Mouse (Mus musculus) stomach, postnatal 0 days (tissue): Measurements from ENCODE around the gene Ldlrap1. TPM values are rescaled to one million over a fixed set of nuclear protein-coding genes. Genes with fewer than 3 reads are reported as not detected.

ENCODE experiments used
- ATAC-seq: fragments of 200-750 bp; cut with Nextera tagmentation; 2 replicates; pipeline ENCODE4 v1.8.0; 2017; ENCODE audit not compliant: low FRiP score, low TSS enrichment
- DNase-seq: peaks from one replicate; pipeline ENCODE4 v3.0.0-alpha.2; 2016; ENCODE audit warnings: low spot score
- H3K27ac ChIP-seq: fragments of 300-500 bp; sonication (generic); replicated peaks from 2 replicates; pipeline ENCODE4 v1.5.1; 2014; ENCODE audit warnings: mild to moderate bottlenecking, control low read depth
- H3K27me3 ChIP-seq: fragments of 300-500 bp; sonication (generic); 2 replicates; pipeline ENCODE4 v1.6.1; 2014; ENCODE audit warnings: low read length; ENCODE audit not compliant: control insufficient read depth, insufficient read depth
- H3K36me3 ChIP-seq: fragments of 300-500 bp; sonication (generic); 2 replicates; pipeline ENCODE4 v1.6.1; 2014; ENCODE audit warnings: low read length, mixed read lengths; ENCODE audit not compliant: control insufficient read depth, insufficient read depth
- H3K4me1 ChIP-seq: fragments of 300-500 bp; sonication (generic); replicated peaks from 2 replicates; pipeline ENCODE4 v1.6.1; 2014; ENCODE audit warnings: antibody characterized with exemption; ENCODE audit not compliant: control insufficient read depth, insufficient read depth
- H3K4me2 ChIP-seq: fragments of 300-500 bp; sonication (generic); replicated peaks from 2 replicates; pipeline ENCODE4 v1.6.1; 2014; ENCODE audit warnings: low read depth, mild to moderate bottlenecking, control low read depth, moderate library complexity
- H3K4me3 ChIP-seq: fragments of 300-500 bp; sonication (generic); 2 replicates; pipeline ENCODE4 v1.5.1; 2014; ENCODE audit warnings: low read depth, low read length, control low read depth
- H3K9ac ChIP-seq: fragments of 300-500 bp; sonication (generic); 2 replicates; pipeline ENCODE4 v1.6.1; 2014; ENCODE audit warnings: mild to moderate bottlenecking, low read length, control low read depth, mixed read lengths
- H3K9me3 ChIP-seq: fragments of 300-500 bp; sonication (generic); 2 replicates; pipeline ENCODE4 v1.6.1; 2016; ENCODE audit warnings: low read length; ENCODE audit not compliant: control insufficient read depth
- CTCF ChIP-seq: IDR thresholded peaks from 2 replicates; pipeline ENCODE4 v1.5.1; 2016; ENCODE audit warnings: antibody characterized with exemption, low read depth, mild to moderate bottlenecking, moderate library complexity
- EP300 ChIP-seq: optimal IDR thresholded peaks from 2 replicates; pipeline ENCODE3; 2016; ENCODE audit warnings: antibody characterized with exemption
- WGBS: fragments of 180-500 bp; shearing (Covaris S2); extraction: QIAGEN DNeasy Blood & Tissue Kit; methylation state at CpG from one replicate; pipeline ENCODE4 v1.1.7; 2014; 5-methylcytosine and 5-hydroxymethylcytosine counted together
- polyA plus RNA-seq: library from polyadenylated mRNA; unstranded; fragments of >200 nt; fragmentation: Nextera tagmentation; extraction: Ambion mirVana; gene quantifications from 2 replicates; pipeline ENCODE4 v1.2.1, GENCODE M21; 2015

The Ldlrap1 gene
- polyA plus RNA-seq, 1 experiment from 2014 or later = 18.8 TPM

GRCm38 (mm10) chr4:134772805-134773674, 5.2 kb upstream of the Ldlrap1 start:
- H3K9ac ChIP-seq = no peak overlapping the region
- no peak overlapping the region for H3K4me3 ChIP-seq
- H3K27ac ChIP-seq = no peak overlapping the region
- no peaks in the 10 kb centered on the region for H3K27me3 ChIP-seq
- TF ChIP-seq EP300 = no peak
- no peak for TF ChIP-seq CTCF
- DNase-seq (no peak), ATAC-seq (peak; percentile 40)
- no peaks in the 10 kb centered on the region for H3K9me3 ChIP-seq
- WGBS = 64% methylated on average over 4 of the region's 4 CpGs
- H3K36me3 ChIP-seq = no peaks in the 10 kb centered on the region
- no peak overlapping the region for H3K4me2 ChIP-seq
- H3K4me1 ChIP-seq = no peaks in the 10 kb centered on the region; the same call in 1 of the 2 replicates

- DNase-seq (no peak), ATAC-seq (no peak)
- TF ChIP-seq EP300 = no peak
- no peak for TF ChIP-seq CTCF
- H3K36me3 ChIP-seq = no peaks in the 10 kb centered on the region
- H3K9me3 ChIP-seq = no peaks in the 10 kb centered on the region
- H3K9ac ChIP-seq = no peak overlapping the region
- 74% methylated on average over 7 of the region's 7 CpGs for WGBS
- H3K27ac ChIP-seq = no peak overlapping the region
- peaks cover 5% of the 10 kb centered on the region; the same call in 1 of the 2 replicates for H3K4me1 ChIP-seq
- no peaks in the 10 kb centered on the region for H3K27me3 ChIP-seq
- H3K4me2 ChIP-seq = no peak overlapping the region
- H3K4me3 ChIP-seq = no peak overlapping the region
Observed at GRCm38 (mm10) chr4:134769891-134770290, 2.1 kb upstream of the Ldlrap1 start.

- WGBS = 65% methylated on average over 7 of the region's 7 CpGs
- Histone ChIP-seq H3K36me3 (no peaks in the 10 kb centered on the region), H3K4me2 (no peak overlapping the region), H3K27me3 (no peaks in the 10 kb centered on the region), H3K9ac (no peak overlapping the region), H3K27ac (no peak overlapping the region), H3K9me3 (no peaks in the 10 kb centered on the region), H3K4me3 (no peak overlapping the region), H3K4me1 (peaks cover 5% of the 10 kb centered on the region; the same call in 1 of the 2 replicates)
- DNase-seq (no peak), ATAC-seq (no peak)
- TF ChIP-seq EP300 = no peak
- TF ChIP-seq CTCF = no peak
Observed at GRCm38 (mm10) chr4:134769081-134769811, 1.4 kb upstream of the Ldlrap1 start.

GRCm38 (mm10) chr4:134768226-134768888, 533 bp upstream of the Ldlrap1 start:
- Histone ChIP-seq H3K4me2 (peak overlapping the region; percentile 97), H3K27me3 (no peaks in the 10 kb centered on the region), H3K9me3 (no peaks in the 10 kb centered on the region), H3K4me1 (peaks cover 5% of the 10 kb centered on the region; the same call in 1 of the 2 replicates), H3K36me3 (no peaks in the 10 kb centered on the region), H3K9ac (peak overlapping the region; percentile 90; the same call in 1 of the 2 replicates), H3K27ac (0 out of 2 replicates have a peak overlapping the region, but pooled peaks have one; percentile 35), H3K4me3 (peak overlapping the region; percentile 79)
- TF ChIP-seq CTCF (no peak), EP300 (peak; percentile 48)
- 16% methylated on average over 21 of the region's 21 CpGs for WGBS
- no peak for ATAC-seq
- no peak for DNase-seq

- peak overlapping the region; percentile 97 for H3K4me2 ChIP-seq
- H3K4me3 ChIP-seq = peak overlapping the region; percentile 79
- H3K9me3 ChIP-seq = no peaks in the 10 kb centered on the region
- ATAC-seq = peak; percentile 53
- DNase-seq = peak; percentile 82
- peaks cover 10% of the 10 kb centered on the region; the same call in 1 of the 2 replicates for H3K4me1 ChIP-seq
- H3K9ac ChIP-seq = peak overlapping the region; percentile 90
- WGBS = 2% methylated on average over 23 of the region's 23 CpGs
- peak overlapping the region; percentile 90 for H3K27ac ChIP-seq
- H3K27me3 ChIP-seq = no peaks in the 10 kb centered on the region
- TF ChIP-seq CTCF = peak; percentile 49
- no peak for TF ChIP-seq EP300
- H3K36me3 ChIP-seq = no peaks in the 10 kb centered on the region
Observed at GRCm38 (mm10) chr4:134766904-134767425, 859 bp downstream of the Ldlrap1 start.
